Mouse (Mus musculus) adrenal gland, postnatal 36 days (tissue): ENCODE data around the gene Mink1. TPM values are rescaled to one million over a fixed set of nuclear protein-coding genes. Genes with fewer than 3 reads are reported as not detected.

Experiments used
- DNase-seq, 2 experiments: peaks; one replicate each; pipeline ENCODE4 v3.0.0; 2021; ENCODE audit warnings: mixed read lengths in 1 of 2
- total RNA-seq, 2 experiments: library from RNA; stranded (reverse); gene quantifications; 2 replicates each; pipeline ENCODE4 v1.2.3; 2021

Gene Mink1
- total RNA-seq, 2 experiments from 2014 or later: 39.2 to 42.6 TPM

DNA sequence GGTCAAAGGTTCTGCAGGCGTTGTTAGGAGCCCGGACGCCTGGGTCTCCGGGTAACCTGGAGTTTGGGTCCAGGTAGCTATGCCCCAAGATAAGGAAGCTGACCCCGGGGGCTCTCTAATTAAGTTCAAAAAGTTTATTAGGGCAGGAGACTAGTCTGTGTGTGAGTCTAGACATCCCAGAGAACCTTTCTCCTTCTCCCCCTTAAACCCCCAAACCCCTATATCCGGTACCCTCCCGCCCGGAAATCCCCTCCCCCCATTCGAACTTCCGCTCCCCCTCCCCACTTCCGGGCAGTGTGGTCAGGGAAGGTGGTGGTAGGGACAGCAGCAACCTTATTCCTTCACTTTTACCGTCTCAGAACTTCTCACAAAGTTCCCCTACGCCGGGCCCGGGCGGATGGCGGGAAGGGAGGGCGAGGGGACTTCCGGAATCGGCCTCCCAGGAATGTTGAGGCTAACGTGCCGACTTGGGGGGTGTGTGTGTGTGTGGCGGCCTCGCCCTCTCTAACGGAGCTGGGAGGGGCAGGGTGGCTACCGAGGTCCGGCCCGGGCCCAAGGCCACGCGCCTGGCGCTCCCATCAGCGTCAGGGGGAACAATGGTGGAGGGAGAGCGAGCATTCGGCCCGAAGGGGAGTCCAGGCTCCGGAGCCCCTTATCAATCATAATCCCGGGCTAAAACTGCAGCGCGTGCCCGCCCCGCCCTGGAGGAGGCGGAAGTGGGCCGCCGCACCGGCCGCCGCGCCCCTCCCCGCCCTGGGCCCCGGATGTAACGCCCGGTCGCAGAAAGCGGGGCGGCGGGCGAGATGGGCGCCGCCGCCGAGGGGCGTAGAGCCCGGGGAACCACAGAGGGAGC is 90.9 kb downstream of the Mink1 start:
- peak; percentile 75 to 87 for DNase-seq

DNA sequence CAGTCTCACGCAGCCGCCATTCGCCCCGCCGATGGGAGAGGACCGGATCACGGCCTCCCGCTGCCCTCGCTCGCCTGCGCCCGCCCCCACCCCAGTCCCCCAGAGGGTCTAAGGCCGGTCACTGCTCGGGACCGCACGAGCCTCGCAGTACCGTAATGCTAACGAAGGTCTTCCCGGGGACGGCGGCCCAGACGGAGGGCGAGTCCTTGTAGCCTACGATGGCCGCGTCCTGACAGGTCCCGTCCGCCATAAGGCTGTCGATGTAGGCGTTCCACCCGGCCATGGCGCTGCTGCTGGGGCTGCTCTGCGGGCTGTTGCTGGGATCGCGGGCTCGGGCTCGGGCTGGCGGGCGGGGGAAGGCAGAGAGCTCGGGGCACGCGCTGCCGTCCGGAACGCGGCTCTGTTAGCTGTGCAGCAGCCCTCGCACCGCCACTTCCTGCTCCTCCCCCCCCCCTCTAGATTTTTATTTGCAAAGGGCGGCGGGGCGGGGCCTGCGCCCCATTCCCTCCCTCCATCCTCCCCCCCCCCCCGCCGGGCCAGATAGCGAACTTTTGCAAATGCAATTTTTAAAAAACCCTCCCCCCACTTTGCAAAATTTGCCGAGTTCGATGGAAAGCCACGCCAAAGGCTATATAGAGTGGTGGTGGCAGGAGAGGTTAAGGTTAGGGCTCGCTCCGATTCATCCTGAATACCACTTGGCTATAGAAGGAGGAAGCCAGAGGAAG is 91.7 kb downstream of the Mink1 start, which contains the start of gene Pfn1:
Gene Pfn1 (minus strand): TSS at position 447 of the 725 bp plus-strand sequence.
- peak; percentile 83 to 88 for DNase-seq

DNA sequence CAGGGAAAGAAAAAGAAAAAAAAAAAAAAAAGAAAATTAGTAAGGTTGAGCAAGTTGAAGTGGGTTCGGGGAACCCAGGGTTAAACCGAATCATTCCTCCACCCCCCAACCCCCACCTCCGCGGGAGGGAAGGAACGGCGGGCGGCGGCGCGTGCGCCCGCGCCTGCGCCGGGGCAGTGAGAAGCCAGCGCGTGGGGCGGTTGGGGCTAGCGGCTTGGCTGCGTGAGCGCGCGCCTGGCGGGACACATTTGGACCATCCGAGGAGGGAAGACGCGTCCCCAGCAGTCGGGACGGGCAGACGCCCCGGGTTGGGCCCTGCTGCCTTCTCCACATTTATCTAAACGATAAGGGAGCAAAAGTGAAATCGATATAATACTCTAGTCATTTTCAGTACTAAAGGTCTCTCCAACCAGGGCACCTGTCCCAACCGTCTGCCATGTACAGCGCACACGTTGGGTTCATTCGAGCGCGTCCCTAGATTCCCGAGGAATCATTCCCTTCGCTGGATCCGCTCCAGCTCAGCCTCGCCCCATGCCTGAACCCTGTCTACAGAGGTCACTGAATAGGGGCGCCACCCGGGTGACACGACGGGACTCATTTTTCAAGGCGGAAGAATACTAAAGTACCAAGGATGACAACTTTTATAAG is 92.4 kb downstream of the Mink1 start:
- DNase-seq: peak; percentile 88 to 93

DNA sequence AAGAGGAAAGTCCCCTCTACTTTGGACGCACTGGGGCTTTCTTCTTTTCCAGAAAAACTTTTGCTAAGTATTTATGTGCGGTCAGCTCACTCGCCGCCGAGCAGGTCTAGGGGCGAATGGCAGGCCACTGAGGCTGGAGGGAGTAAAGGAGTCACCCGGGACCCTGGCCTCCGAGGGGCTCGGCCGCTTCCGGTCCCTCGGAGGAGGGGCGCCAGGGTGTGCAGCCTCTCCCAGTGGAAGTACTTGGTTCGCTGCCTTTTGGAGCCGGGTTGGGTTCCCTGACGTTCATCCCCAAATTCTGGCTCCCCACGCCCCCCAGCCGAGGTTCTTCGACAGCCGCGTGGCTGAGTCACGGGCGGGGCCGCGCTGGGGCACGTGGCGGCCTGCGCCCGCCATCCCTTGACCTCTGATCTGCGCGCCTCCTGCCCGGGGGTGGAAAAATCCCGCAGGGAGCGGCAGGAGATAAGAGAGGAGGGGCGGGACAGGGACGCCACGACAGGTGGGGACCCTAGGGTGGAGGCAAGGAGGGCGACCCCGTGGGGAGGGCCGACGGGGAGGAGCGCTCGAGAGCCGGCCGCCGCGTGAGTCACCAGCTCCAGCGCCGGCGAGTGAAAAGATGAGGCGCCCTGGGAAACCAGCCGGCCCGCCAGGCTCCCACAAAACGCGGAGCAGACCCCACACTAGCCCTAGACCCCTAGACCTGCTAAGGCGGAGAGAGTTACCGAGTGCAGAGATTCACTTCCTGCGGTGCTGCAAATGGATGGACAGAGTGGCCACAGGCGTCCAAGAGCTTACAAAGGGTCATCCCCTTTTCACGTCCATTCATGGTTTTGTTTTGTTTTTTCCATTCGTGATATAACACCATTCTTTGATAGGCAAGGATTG is 93.1 kb downstream of the Mink1 start:
- peak; percentile 73 to 84 for DNase-seq

DNA sequence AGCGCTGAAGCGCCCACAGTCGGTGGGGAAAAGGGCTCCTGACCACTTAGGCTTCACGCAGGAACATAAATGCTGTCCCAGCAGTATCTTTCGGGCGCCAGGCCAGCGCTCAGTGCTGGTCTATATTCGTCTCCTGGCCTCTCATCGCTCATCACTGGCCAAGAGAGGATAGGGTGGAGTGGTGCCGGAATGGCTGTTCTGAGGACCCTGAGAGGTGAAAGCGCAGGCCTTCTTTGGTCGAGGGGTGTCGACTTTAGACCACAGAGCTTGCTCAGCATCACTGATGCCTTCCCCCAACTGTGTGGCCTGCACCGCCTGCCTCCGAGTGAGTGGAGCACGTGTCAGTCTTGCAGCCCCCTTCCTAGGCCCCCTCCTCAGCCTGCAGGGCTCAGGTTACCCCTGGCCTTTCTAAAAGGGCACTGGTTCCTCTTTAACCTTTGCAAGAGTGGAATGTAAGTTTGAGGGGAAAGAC is 93.8 kb downstream of the Mink1 start:
- peak in 1 of 2 experiments; percentile 69 for DNase-seq

DNA sequence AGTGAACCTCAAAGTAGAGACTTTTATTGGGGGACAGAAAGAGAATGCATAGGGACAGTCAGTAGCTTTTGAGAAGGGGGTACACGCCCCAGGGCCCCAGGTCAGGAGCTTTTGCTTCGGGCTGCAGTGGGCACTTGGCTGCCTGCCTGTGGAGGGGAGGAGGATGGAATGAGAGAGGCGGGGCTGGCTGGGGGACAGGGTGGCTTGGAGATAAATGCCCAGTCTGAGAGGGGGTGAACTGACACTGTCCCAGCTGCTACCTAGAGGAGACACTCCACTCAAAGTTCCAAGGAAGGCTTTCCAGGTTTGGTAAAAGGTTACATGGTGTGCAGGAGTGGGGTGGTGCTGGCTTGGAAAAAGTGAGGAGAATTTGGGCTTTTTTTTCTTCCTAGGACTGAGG is 94.3 kb downstream of the Mink1 start, which contains the start of gene Eno3:
Gene Eno3 (plus strand): TSS at position 239 of the 400 bp plus-strand sequence.
- no peak for DNase-seq

DNA sequence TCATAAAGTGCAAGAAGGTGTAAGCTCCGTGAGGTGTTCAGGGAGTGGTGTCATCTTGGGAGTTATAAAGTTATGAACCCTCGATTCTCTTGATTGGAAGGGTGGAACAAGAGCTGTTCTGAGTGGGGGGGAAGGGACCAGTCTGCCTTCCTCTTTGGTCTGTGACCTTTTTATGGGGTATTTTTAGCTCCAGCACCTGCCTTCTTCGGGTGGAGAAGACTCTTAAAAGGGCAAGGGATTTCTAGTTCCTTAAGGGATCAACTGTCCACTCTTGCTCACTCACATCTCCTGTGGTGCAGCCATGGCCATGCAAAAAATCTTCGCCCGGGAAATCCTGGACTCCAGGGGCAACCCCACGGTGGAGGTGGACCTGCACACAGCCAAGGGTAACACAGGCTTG is 94.9 kb downstream of the Mink1 start:
- DNase-seq: no peak

DNA sequence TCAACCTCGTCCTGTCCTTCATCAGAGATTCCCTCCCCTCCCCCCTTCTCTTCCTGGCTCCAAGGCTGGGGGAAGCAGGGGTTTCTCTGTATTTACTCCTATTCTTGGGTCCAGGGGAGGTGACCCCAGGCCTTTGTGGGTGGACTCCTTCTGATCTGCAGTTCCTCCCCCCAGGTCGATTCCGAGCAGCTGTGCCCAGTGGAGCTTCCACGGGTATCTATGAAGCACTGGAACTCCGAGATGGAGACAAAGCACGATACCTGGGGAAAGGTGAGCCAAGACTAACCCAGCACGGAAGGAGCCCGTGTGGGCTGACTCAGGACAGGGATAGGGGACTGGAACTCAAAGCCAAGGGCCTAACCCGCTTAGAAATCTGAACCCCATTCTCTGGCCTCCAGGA is 95.3 kb downstream of the Mink1 start:
- DNase-seq: no peak

DNA sequence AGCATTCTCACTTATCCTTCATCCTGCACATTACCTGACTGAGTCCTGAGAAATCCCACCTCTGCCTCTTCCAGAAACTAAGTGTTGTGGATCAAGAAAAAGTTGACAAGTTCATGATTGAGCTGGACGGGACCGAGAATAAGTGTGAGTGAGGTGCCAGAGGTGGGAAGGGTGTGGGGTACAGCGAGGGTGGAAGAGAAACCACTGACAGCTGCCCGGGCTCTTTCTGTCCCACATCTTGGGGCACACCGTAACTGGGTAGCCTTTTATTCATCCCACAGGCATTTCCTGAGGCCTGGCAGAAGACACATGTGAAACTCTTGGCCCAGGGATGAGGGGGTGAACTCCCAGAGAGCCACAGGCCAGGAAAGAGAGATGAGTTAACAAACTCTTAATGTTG is 95.8 kb downstream of the Mink1 start:
- no peak for DNase-seq

DNA sequence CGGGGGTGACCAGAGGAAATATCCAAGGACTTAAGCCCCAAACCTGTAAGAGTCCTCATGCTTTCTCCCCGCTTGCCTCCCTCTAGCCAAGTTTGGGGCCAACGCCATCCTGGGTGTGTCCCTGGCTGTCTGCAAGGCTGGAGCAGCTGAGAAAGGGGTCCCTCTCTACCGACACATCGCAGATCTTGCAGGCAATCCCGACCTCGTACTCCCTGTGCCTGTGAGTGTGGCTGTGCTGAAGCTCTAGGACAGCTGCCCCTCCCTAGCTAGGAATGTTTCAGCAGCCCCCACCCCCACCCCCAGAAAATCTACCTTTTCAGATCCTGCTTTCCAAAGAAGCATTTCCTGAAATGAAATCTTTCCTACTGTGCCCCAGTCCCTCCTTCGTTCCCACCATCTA is 96.3 kb downstream of the Mink1 start:
- DNase-seq: no peak

DNA sequence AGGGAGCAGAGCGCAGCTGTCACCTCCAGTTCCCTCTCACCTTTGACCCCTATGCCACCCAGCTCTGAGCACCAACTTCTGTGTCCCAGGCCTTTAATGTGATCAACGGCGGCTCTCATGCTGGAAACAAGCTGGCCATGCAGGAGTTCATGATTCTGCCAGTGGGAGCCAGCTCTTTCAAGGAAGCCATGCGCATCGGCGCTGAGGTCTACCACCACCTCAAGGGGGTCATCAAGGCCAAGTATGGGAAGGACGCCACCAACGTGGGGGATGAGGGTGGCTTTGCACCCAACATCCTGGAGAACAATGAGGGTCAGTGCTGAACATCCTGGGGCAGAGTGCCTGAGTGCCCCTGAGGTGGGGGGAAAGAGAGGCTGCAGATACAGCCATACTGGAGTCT is 97.9 kb downstream of the Mink1 start:
- no peak for DNase-seq

DNA sequence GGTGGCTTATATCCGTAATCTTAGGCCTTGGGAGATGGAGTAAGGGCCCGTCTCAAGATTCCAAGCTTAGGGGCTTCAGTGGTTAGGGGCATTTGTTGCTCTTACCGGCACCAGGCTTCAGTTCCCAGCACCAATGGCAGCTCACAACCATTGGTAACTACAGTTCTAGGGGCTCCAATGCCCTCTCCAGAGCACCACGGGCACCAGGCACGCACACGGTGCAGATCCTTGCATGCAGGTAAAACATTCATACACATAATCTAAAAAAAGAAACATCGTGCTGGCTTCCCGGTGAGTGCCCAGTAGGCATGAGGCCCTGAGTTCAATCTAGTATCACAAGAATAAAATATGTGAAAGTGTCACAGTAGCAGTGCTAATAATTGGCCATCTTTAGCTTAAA is 100.4 kb downstream of the Mink1 start:
- DNase-seq: no peak

DNA sequence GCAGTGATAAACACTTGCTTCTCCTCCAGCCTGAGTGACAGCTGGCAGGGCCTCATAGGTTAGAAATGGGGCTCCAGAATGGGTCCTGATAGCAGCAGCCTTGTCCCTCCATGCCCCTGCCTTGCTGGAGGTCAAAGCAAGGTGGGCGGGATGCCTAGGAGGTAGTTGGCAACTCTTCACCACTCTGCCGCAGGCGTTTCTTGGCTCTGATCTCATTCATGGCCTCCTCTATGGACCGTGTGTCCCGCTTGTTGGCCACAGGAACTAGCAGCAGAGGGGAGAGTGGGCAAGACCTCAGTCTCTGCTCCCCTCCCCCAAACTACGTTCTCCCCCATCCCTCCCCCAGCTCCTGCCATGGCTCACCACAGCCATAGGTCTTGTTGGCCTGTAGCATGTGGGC is 101.3 kb downstream of the Mink1 start:
- no peak for DNase-seq

Other genes starting within 250 kb of the Mink1 start
- not detected for gene Alox12e, start 240.3 kb upstream of the Mink1 start, total RNA-seq
- gene Alox15, start 210.8 kb upstream of the Mink1 start, total RNA-seq: 1 to 10 TPM; 1.9 to 6.0 TPM
- 10 to 100 TPM; 24.6 to 26.0 TPM for gene Pelp1, start 152.8 kb upstream of the Mink1 start, total RNA-seq
- 10 to 100 TPM; 18.5 to 26.6 TPM for gene Arrb2, start 130.2 kb upstream of the Mink1 start, total RNA-seq
- gene Med11, start 111.0 kb upstream of the Mink1 start, total RNA-seq: 10 to 100 TPM; 20.3 to 24.4 TPM
- 1 to 10 TPM; 1.4 to 1.8 TPM for gene Zmynd15, start 103.4 kb upstream of the Mink1 start, total RNA-seq
- gene Cxcl16, start 102.9 kb upstream of the Mink1 start, total RNA-seq: 1 to 10 TPM; 7.4 to 8.5 TPM
- under 1 TPM in 1 of 2 experiments, not detected in 1; 0.46 TPM for gene Tm4sf5, start 57.6 kb upstream of the Mink1 start, total RNA-seq
- gene Vmo1, start 48.3 kb upstream of the Mink1 start, total RNA-seq: under 1 TPM in 1 of 2 experiments, not detected in 1; 0.66 TPM
- not detected for gene Gltpd2, start 43.7 kb upstream of the Mink1 start, total RNA-seq
- gene Psmb6, start 37.5 kb upstream of the Mink1 start, total RNA-seq: 100 to 1,000 TPM; 282 to 297 TPM
- not detected for gene Gm40193, start 29.9 kb upstream of the Mink1 start, total RNA-seq
- gene Pld2, start 22.8 kb upstream of the Mink1 start, total RNA-seq: 1 to 10 TPM; 8.1 to 8.6 TPM
- gene 4930544D05Rik, start 53.0 kb downstream of the Mink1 start, total RNA-seq: not detected
- gene Chrne, start 56.3 kb downstream of the Mink1 start, total RNA-seq: not detected
- under 1 TPM in 1 of 2 experiments, not detected in 1; 0.13 TPM for gene Gp1ba, start 76.2 kb downstream of the Mink1 start, total RNA-seq
- 10 to 100 TPM; 83.6 to 83.8 TPM for gene Rnf167, start 84.4 kb downstream of the Mink1 start, total RNA-seq
- 100 to 1,000 TPM; 127 to 165 TPM for gene Slc25a11, start 84.6 kb downstream of the Mink1 start, total RNA-seq
- 100 to 1,000 TPM; 853 to 925 TPM for gene Pfn1, start 91.8 kb downstream of the Mink1 start, total RNA-seq
- 10 to 100 TPM; 21.2 to 35.5 TPM for gene Eno3, start 94.3 kb downstream of the Mink1 start, total RNA-seq
- 10 to 100 TPM; 87.1 to 88.1 TPM for gene Spag7, start 106.5 kb downstream of the Mink1 start, total RNA-seq
- gene Camta2, start 125.2 kb downstream of the Mink1 start, total RNA-seq: 10 to 100 TPM; 36.5 to 45.7 TPM
- 10 to 100 TPM in 1 of 2 experiments, 1 to 10 TPM in 1; 9.5 to 12.2 TPM for gene Inca1, start 137.3 kb downstream of the Mink1 start, total RNA-seq
- 100 to 1,000 TPM; 178 to 195 TPM for gene Kif1c, start 137.7 kb downstream of the Mink1 start, total RNA-seq
- gene Zfp3, start 201.3 kb downstream of the Mink1 start, total RNA-seq: 1 to 10 TPM; 8.4 to 9.4 TPM
- gene Scimp, start 249.7 kb downstream of the Mink1 start, total RNA-seq: 1 to 10 TPM; 1.2 to 1.3 TPM